8 mouse cellular contexts compared by ENCODE assay signal in genomic region chr7:97737638-97738456, GRCm38 (mm10). TPM values are rescaled to one million over a fixed set of nuclear protein-coding genes. Genes with fewer than 3 reads are reported as not detected.
DNase-seq lines count a peak whose midpoint lies in the region; ATAC-seq and TF ChIP-seq lines count a peak whose summit lies in the region.

Aqp11 (minus strand) TSS chr7:97738289.

- no peaks in the 10 kb centered on the region for H3K9me3 ChIP-seq in forebrain, embryonic 10.5 days
- H3K9me3 ChIP-seq in heart, embryonic 14.5 days (ENCODE audit: control insufficient read depth, low read length), result no peaks in the 10 kb centered on the region
- H3K9me3 ChIP-seq in liver, embryonic 14.5 days (ENCODE audit: control insufficient read depth, low read length), result no peaks in the 10 kb centered on the region
- H3K9me3 ChIP-seq in neural tube, embryonic 11.5 days (ENCODE audit: control insufficient read depth, low read length), result no peaks in the 10 kb centered on the region
- H3K9me3 ChIP-seq in stomach, embryonic 16.5 days (replicated peaks; ENCODE audit: control insufficient read depth, low read length), result no peaks in the 10 kb centered on the region

- peaks cover 63% of the 10 kb centered on the region for H3K4me1 ChIP-seq in forebrain, embryonic 10.5 days
- H3K4me1 ChIP-seq in heart, embryonic 14.5 days (ENCODE audit: control insufficient read depth in 2 of 2, insufficient read depth in 2 of 2, low read length in 2 of 2), result peaks cover 5 to 6% of the 10 kb centered on the region in 2 experiments; a peak in 1 of 4 replicates
- peaks cover 35 to 60% of the 10 kb centered on the region in 2 experiments for H3K4me1 ChIP-seq in liver, embryonic 14.5 days (replicated peaks; ENCODE audit: control insufficient read depth in 2 of 2, insufficient read depth in 2 of 2, low read length in 1 of 2)
- H3K4me1 ChIP-seq in neural tube, embryonic 11.5 days (ENCODE audit: control insufficient read depth, insufficient read depth, low read length), result peaks cover 7% of the 10 kb centered on the region; the same call in 1 of the 2 replicates
- peaks cover 15% of the 10 kb centered on the region for H3K4me1 ChIP-seq in stomach, embryonic 16.5 days (ENCODE audit: control insufficient read depth, insufficient read depth, low read length)

- H3K36me3 ChIP-seq in forebrain, embryonic 10.5 days (replicated peaks), result no peaks in the 10 kb centered on the region
- H3K36me3 ChIP-seq in heart, embryonic 14.5 days (ENCODE audit: control insufficient read depth, insufficient read depth, low read length), result no peaks in the 10 kb centered on the region
- H3K36me3 ChIP-seq in liver, embryonic 14.5 days (replicated peaks; ENCODE audit: control insufficient read depth, insufficient read depth, low read depth), result no peaks in the 10 kb centered on the region
- H3K36me3 ChIP-seq in neural tube, embryonic 11.5 days (ENCODE audit: control insufficient read depth, insufficient read depth, low read length), result no peaks in the 10 kb centered on the region
- H3K36me3 ChIP-seq in stomach, embryonic 16.5 days (ENCODE audit: control insufficient read depth, insufficient read depth, low read length), result no peaks in the 10 kb centered on the region

- WGBS in forebrain, embryonic 10.5 days, result under 1% methylated on average over 60 of the region's 64 CpGs
- WGBS in heart, embryonic 14.5 days, result under 1% methylated on average over 45 of the region's 64 CpGs
- WGBS in liver, embryonic 14.5 days (ENCODE audit: insufficient replicate concordance), result under 1% methylated on average over 59 of the region's 64 CpGs
- under 1% methylated on average over 60 of the region's 64 CpGs for WGBS in neural tube, embryonic 11.5 days
- WGBS in stomach, embryonic 16.5 days, result under 1% methylated on average over 58 of the region's 64 CpGs

- H3K27ac ChIP-seq in forebrain, embryonic 10.5 days, result peak within 1 kb of the TSS; percentile 85
- H3K27ac ChIP-seq in heart, embryonic 14.5 days (replicated peaks in 1 of 2; ENCODE audit: control insufficient read depth in 1 of 2, insufficient read depth in 1 of 2, low read depth in 2 of 2, low read length in 2 of 2), result peak within 1 kb of the TSS; percentile 33 to 48; a peak in 1 of 4 replicates
- peak within 1 kb of the TSS; percentile 68 for H3K27ac ChIP-seq in liver, embryonic 14.5 days
- 0 out of 2 replicates have a peak within 1 kb of the TSS, but pooled peaks have one; percentile 10 for H3K27ac ChIP-seq in neural tube, embryonic 11.5 days (ENCODE audit: low read depth, low read length)
- H3K27ac ChIP-seq in stomach, embryonic 16.5 days (ENCODE audit: low read length), result peak within 1 kb of the TSS; percentile 49

- TF ChIP-seq CTCF in liver, embryonic 14.5 days (IDR thresholded peaks at IDR 0.05; ENCODE audit: low read depth), result 0 out of 2 replicates have a peak, but pooled peaks have one; percentile 4

- H3K4me3 ChIP-seq in forebrain, embryonic 10.5 days, result peak within 1 kb of the TSS; percentile 73
- H3K4me3 ChIP-seq in heart, embryonic 14.5 days (ENCODE audit: control insufficient read depth in 1 of 2, insufficient read depth in 1 of 2, low read depth in 1 of 2, low read length in 2 of 2), result peak within 1 kb of the TSS; percentile 58 to 62
- H3K4me3 ChIP-seq in liver, embryonic 14.5 days (ENCODE audit: insufficient read depth in 1 of 2, low read depth in 2 of 2, low read length in 2 of 2), result peak within 1 kb of the TSS; percentile 64 to 76
- H3K4me3 ChIP-seq in neural tube, embryonic 11.5 days (ENCODE audit: low read depth, low read length), result peak within 1 kb of the TSS; percentile 57
- peak within 1 kb of the TSS; percentile 70 for H3K4me3 ChIP-seq in stomach, embryonic 16.5 days (replicated peaks; ENCODE audit: low read length)

- H3K27me3 ChIP-seq in forebrain, embryonic 10.5 days (ENCODE audit: poor library complexity, severe bottlenecking), result peaks cover 51% of the 10 kb centered on the region
- peaks cover 2% of the 10 kb centered on the region; the same call in 1 of the 2 replicates for H3K27me3 ChIP-seq in heart, embryonic 14.5 days (ENCODE audit: control insufficient read depth, insufficient read depth, low read length)
- no peaks in the 10 kb centered on the region for H3K27me3 ChIP-seq in liver, embryonic 14.5 days (ENCODE audit: control insufficient read depth, insufficient read depth, low read length)
- H3K27me3 ChIP-seq in neural tube, embryonic 11.5 days (ENCODE audit: control insufficient read depth, insufficient read depth, low read length), result no peaks in the 10 kb centered on the region
- H3K27me3 ChIP-seq in stomach, embryonic 16.5 days (ENCODE audit: control insufficient read depth, insufficient read depth, low read length), result no peaks in the 10 kb centered on the region

- peak; percentile 97 for ATAC-seq in heart, embryonic 14.5 days (ENCODE audit: insufficient number of reproducible peaks, insufficient read depth, low FRiP score, low read depth)
- ATAC-seq in liver, embryonic 14.5 days (ENCODE audit: insufficient read depth), result peak; percentile 93
- ATAC-seq in neural tube, embryonic 11.5 days (ENCODE audit: insufficient read depth, low FRiP score, low TSS enrichment), result peak; percentile 91
- peak; percentile 96 for ATAC-seq in stomach, embryonic 16.5 days (ENCODE audit: insufficient read depth, low FRiP score)

- H3K4me2 ChIP-seq in heart, embryonic 14.5 days (ENCODE audit: low read length), result peak within 1 kb of the TSS; percentile 99
- peak within 1 kb of the TSS; percentile 85 for H3K4me2 ChIP-seq in liver, embryonic 14.5 days (ENCODE audit: low read depth)
- peak within 1 kb of the TSS; percentile 96 for H3K4me2 ChIP-seq in neural tube, embryonic 11.5 days (ENCODE audit: low read depth)
- H3K4me2 ChIP-seq in stomach, embryonic 16.5 days (ENCODE audit: low read depth, low read length), result peak within 1 kb of the TSS; percentile 90

- peak within 1 kb of the TSS; percentile 74 for H3K9ac ChIP-seq in heart, embryonic 14.5 days (ENCODE audit: low read length)
- peak within 1 kb of the TSS; percentile 91 for H3K9ac ChIP-seq in liver, embryonic 14.5 days (replicated peaks)
- H3K9ac ChIP-seq in neural tube, embryonic 11.5 days (ENCODE audit: low read length), result peak within 1 kb of the TSS; percentile 69
- peak within 1 kb of the TSS; percentile 81 for H3K9ac ChIP-seq in stomach, embryonic 16.5 days (ENCODE audit: low read length)

- no peak for TF ChIP-seq EP300 in liver, embryonic 14.5 days (IDR thresholded peaks at IDR 0.05; ENCODE audit: low read depth)

- peak; percentile 26 to 38 for DNase-seq in CD8-positive naive resting alpha-beta T cell, adult 2 months (ENCODE audit: low read depth in 2 of 2, low spot score in 2 of 2)
- DNase-seq in c-Kit-negative CD71-positive TER-119-positive erythroid progenitor cells, embryonic 14.5 days (ENCODE audit: low read depth, low spot score), result peak; percentile 69
- DNase-seq in forebrain, embryonic 10.5 days (ENCODE audit: extremely low spot score, low spot score), result peak; percentile 87
- peak; percentile 94 for DNase-seq in kidney, postnatal 10 days
- DNase-seq in liver, embryonic 14.5 days (ENCODE audit: low read depth in 3 of 3, low spot score in 3 of 3), result peak; percentile 75 to 79 (median 77)
- peak; percentile 91 for DNase-seq in neural tube, embryonic 11.5 days (ENCODE audit: low spot score)

RNA-seq across cellular contexts. Expression of gene Aqp11, which starts in this region (rescaled TPM):
- 3.0 and 4.1 TPM in 2 replicates for polyA plus RNA-seq in forebrain, embryonic 10.5 days (2016; fragmentation: Nextera tagmentation; extraction: Ambion mirVana)
- 2.1 and 2.2 TPM in 2 replicates for polyA plus RNA-seq in heart, embryonic 14.5 days (2014; fragmentation: Nextera tagmentation; extraction: Ambion mirVana)
- polyA plus RNA-seq in liver, embryonic 14.5 days (2012; rRNA removed), result 7.1 and 7.4 TPM in 2 replicates
- 18.5 and 22.3 TPM in 2 replicates for polyA plus RNA-seq in liver, embryonic 14.5 days (2014; fragmentation: Nextera tagmentation; extraction: Ambion mirVana)
- 5.7 and 6.2 TPM in 2 replicates for polyA plus RNA-seq in neural tube, embryonic 11.5 days (2014; fragmentation: Nextera tagmentation; extraction: Ambion mirVana)
- polyA plus RNA-seq in stomach, embryonic 16.5 days (2015; fragmentation: Nextera tagmentation; extraction: Ambion mirVana), result 17.5 and 20.7 TPM in 2 replicates

Comparison
In these comparisons a context has a peak if more than half of its experiments do, and no peak if none do; other contexts are left out.
1. Peak in every context shown above with its lines: DNase-seq, ATAC-seq, H3K4me3 ChIP-seq and H3K27ac ChIP-seq.
2. DNase-seq: peak in every context shown above with its lines; median percentile 94 in kidney, postnatal 10 days; 91 in neural tube, embryonic 11.5 days; 87 in forebrain, embryonic 10.5 days; 77 in liver, embryonic 14.5 days; 69 in c-Kit-negative CD71-positive TER-119-positive erythroid progenitor cells, embryonic 14.5 days; 32 in CD8-positive naive resting alpha-beta T cell, adult 2 months.
3. H3K27ac ChIP-seq: peak in every context shown above with its lines; median percentile 85 in forebrain, embryonic 10.5 days; 68 in liver, embryonic 14.5 days; 49 in stomach, embryonic 16.5 days; 40 in heart, embryonic 14.5 days; 10 in neural tube, embryonic 11.5 days.